Mouse (Mus musculus): ENCODE data around the gene Ypel1. TPM values are rescaled to one million over a fixed set of nuclear protein-coding genes. Genes with fewer than 3 reads are reported as not detected.

The Ypel1 gene
- total and polyA plus RNA-seq, 3 experiments = 0.42 to 1.1 TPM; not detected in 1

GRCm38 (mm10) chr16:17127292-17127691 lies 57.8 kb downstream of the Ypel1 start:
- no peak overlapping the region for H3K9ac ChIP-seq (ENCODE audit: control insufficient read depth, low read depth, low read length, poor library complexity, severe bottlenecking)
- H3K4me1 ChIP-seq (ENCODE audit: control insufficient read depth in 1 of 2, insufficient read depth in 2 of 2, low read length in 2 of 2) = peaks cover 0 to 17% of the 10 kb centered on the region in 2 experiments; a peak in 2 of 4 replicates
- TF ChIP-seq RAD21 (IDR thresholded peaks at IDR 0.05; ENCODE audit: low read depth, low read length) (peak; percentile 80), MXI1 (IDR thresholded peaks at IDR 0.05; ENCODE audit: low read depth, low read length) (no peak), SIN3A (IDR thresholded peaks at IDR 0.05; ENCODE audit: low read length) (no peak), CTCF (IDR thresholded peaks at IDR 0.05 in 2 of 3, conservative IDR thresholded peaks at IDR 0.05 in 1 of 3; ENCODE audit: control insufficient read depth in 1 of 3, insufficient read depth in 1 of 3, low read depth in 2 of 3, low read length in 3 of 3, poor library complexity in 1 of 3, severe bottlenecking in 1 of 3) (peak; percentile 58 to 82 (median 75)), ELF1 (IDR thresholded peaks at IDR 0.05; ENCODE audit: low read depth, low read length) (no peak), CHD1 (IDR thresholded peaks at IDR 0.05; ENCODE audit: low read depth, low read length) (no peak), ZC3H11A (IDR thresholded peaks at IDR 0.05; ENCODE audit: low read depth, low read length) (peak; percentile 46), GATA1 (IDR thresholded peaks at IDR 0.05; ENCODE audit: low read depth, low read length) (no peak), SMC3 (IDR thresholded peaks at IDR 0.05; ENCODE audit: low read depth, low read length) (peak; percentile 66), ZMIZ1 (IDR thresholded peaks at IDR 0.05; ENCODE audit: low read depth, low read length) (no peak), EP300 (IDR thresholded peaks at IDR 0.05; ENCODE audit: low read depth in 1 of 2, low read length in 2 of 2) (no peak)
- H3K4me3 ChIP-seq (ENCODE audit: control insufficient read depth in 1 of 2, insufficient read depth in 1 of 2, low read depth in 2 of 2, low read length in 2 of 2) = no peak overlapping the region
- H3K27me3 ChIP-seq (ENCODE audit: control insufficient read depth in 1 of 2, insufficient read depth in 2 of 2, low read length in 2 of 2) = no peaks in the 10 kb centered on the region
- H3K9me3 ChIP-seq (replicated peaks; ENCODE audit: insufficient read depth, low read length) = no peaks in the 10 kb centered on the region
- DNase-seq (ENCODE audit: low read depth, low spot score) = peak; percentile 83
- peaks cover 0 to 10% of the 10 kb centered on the region in 2 experiments; a peak in 2 of 4 replicates for H3K36me3 ChIP-seq (ENCODE audit: control insufficient read depth in 1 of 2, insufficient read depth in 2 of 2, low read length in 2 of 2)
- no peak overlapping the region for H3K27ac ChIP-seq (ENCODE audit: control insufficient read depth, low read depth, low read length)
- peaks cover 29% of the 10 kb centered on the region for H3K79me2 ChIP-seq (ENCODE audit: control insufficient read depth, insufficient read depth, low read length, poor library complexity)

GRCm38 (mm10) chr16:17131191-17132088 lies 61.9 kb downstream of the Ypel1 start:
- peak overlapping the region; percentile 46 for H3K27ac ChIP-seq (ENCODE audit: control insufficient read depth, low read depth, low read length)

More at GRCm38 (mm10) chr16:17131191-17132088, 61.9 kb downstream of the Ypel1 start:
- Histone ChIP-seq H3K79me2 (ENCODE audit: control insufficient read depth, insufficient read depth, low read length, poor library complexity) (peaks cover 16% of the 10 kb centered on the region), H3K36me3 (ENCODE audit: control insufficient read depth in 1 of 2, insufficient read depth in 2 of 2, low read length in 2 of 2) (peaks cover 0 to 2% of the 10 kb centered on the region in 2 experiments; a peak in 2 of 4 replicates), H3K9me3 (replicated peaks; ENCODE audit: insufficient read depth, low read length) (no peaks in the 10 kb centered on the region), H3K27me3 (ENCODE audit: control insufficient read depth in 1 of 2, insufficient read depth in 2 of 2, low read length in 2 of 2) (no peaks in the 10 kb centered on the region), H3K9ac (ENCODE audit: control insufficient read depth, low read depth, low read length, poor library complexity, severe bottlenecking) (peak overlapping the region; percentile 84), H3K4me3 (ENCODE audit: control insufficient read depth in 1 of 2, insufficient read depth in 1 of 2, low read depth in 2 of 2, low read length in 2 of 2) (peak overlapping the region; percentile 84 to 85), H3K4me1 (ENCODE audit: control insufficient read depth in 1 of 2, insufficient read depth in 2 of 2, low read length in 2 of 2) (peaks cover 0 to 15% of the 10 kb centered on the region in 2 experiments; a peak in 2 of 4 replicates)
- peak; percentile 73 for DNase-seq (ENCODE audit: low read depth, low spot score)
- TF ChIP-seq JUND (IDR thresholded peaks at IDR 0.05; ENCODE audit: low read depth, low read length) = no peak
- TF ChIP-seq CHD1 (IDR thresholded peaks at IDR 0.05; ENCODE audit: low read depth, low read length) = no peak
- TF ChIP-seq MXI1 (IDR thresholded peaks at IDR 0.05; ENCODE audit: low read depth, low read length) = peak; percentile 78
- TF ChIP-seq CTCF (IDR thresholded peaks at IDR 0.05 in 2 of 3, conservative IDR thresholded peaks at IDR 0.05 in 1 of 3; ENCODE audit: control insufficient read depth in 1 of 3, insufficient read depth in 1 of 3, low read depth in 2 of 3, low read length in 3 of 3, poor library complexity in 1 of 3, severe bottlenecking in 1 of 3) = peak in 1 of 3 experiments; percentile 39; a peak in 2 of 6 replicates
- TF ChIP-seq EP300 (IDR thresholded peaks at IDR 0.05; ENCODE audit: low read depth in 1 of 2, low read length in 2 of 2) = no peak
- TF ChIP-seq BHLHE40 (IDR thresholded peaks at IDR 0.05; ENCODE audit: borderline replicate concordance, low read depth, low read length) = no peak; the same call in 1 of the 2 replicates
- no peak for TF ChIP-seq TBP (IDR thresholded peaks at IDR 0.05; ENCODE audit: low read depth, low read length)
- peak; percentile 67 for TF ChIP-seq MAX (IDR thresholded peaks at IDR 0.05; ENCODE audit: low read length)
- TF ChIP-seq NRF1 (IDR thresholded peaks at IDR 0.05; ENCODE audit: insufficient read depth, low read depth, low read length, poor library complexity, severe bottlenecking) = peak; percentile 41; the same call in 1 of the 2 replicates
- TF ChIP-seq MYC (IDR thresholded peaks at IDR 0.05; ENCODE audit: low read depth, low read length) = 0 out of 2 replicates have a peak, but pooled peaks have one; percentile 21
- TF ChIP-seq GABPA (IDR thresholded peaks at IDR 0.05; ENCODE audit: low read depth, low read length) = no peak
- TF ChIP-seq RCOR1 (IDR thresholded peaks at IDR 0.05; ENCODE audit: low read depth, low read length) = 0 out of 2 replicates have a peak, but pooled peaks have one; percentile 7
- TF ChIP-seq MAZ (IDR thresholded peaks at IDR 0.05; ENCODE audit: low read depth, low read length) = peak; percentile 65; the same call in 1 of the 2 replicates
- TF ChIP-seq NELFE (IDR thresholded peaks at IDR 0.05; ENCODE audit: low read depth, low read length) = no peak
- no peak for TF ChIP-seq ZC3H11A (IDR thresholded peaks at IDR 0.05; ENCODE audit: low read depth, low read length)
- TF ChIP-seq ZNF384 (IDR thresholded peaks at IDR 0.05; ENCODE audit: low read depth, low read length) = no peak
- no peak for TF ChIP-seq E2F4 (IDR thresholded peaks at IDR 0.05; ENCODE audit: borderline replicate concordance, low read depth, low read length)

Measured in MEL (cell line).